Mouse (Mus musculus) CH12.LX (cell line): ENCODE results near the gene Fbrsl1. TPM values are rescaled to one million over a fixed set of nuclear protein-coding genes. Genes with fewer than 3 reads are reported as not detected.

Source experiments
- DNase-seq: peaks from one replicate; pipeline ENCODE4 v3.0.0-alpha.2; 2013; ENCODE audit errors: extremely low read depth
- H3K27ac ChIP-seq: 2 replicates; pipeline ENCODE4 v1.5.1; 2012; ENCODE audit warnings: low read depth, mild to moderate bottlenecking, control low read depth, moderate library complexity; ENCODE audit not compliant: insufficient read depth
- H3K27me3 ChIP-seq: replicated peaks from 2 replicates; pipeline ENCODE3; 2012; ENCODE audit warnings: inconsistent platforms
- H3K36me3 ChIP-seq, 2 experiments: replicated peaks in 1 of 2; 2 replicates each; pipeline versions ENCODE3 to v1.6.1; 2012; ENCODE audit warnings: inconsistent platforms in 1 of 2, low read length in 1 of 2, mild to moderate bottlenecking in 1 of 2, mixed read lengths in 1 of 2, moderate library complexity in 1 of 2; ENCODE audit not compliant: control insufficient read depth in 1 of 2, insufficient read depth in 1 of 2
- H3K4me1 ChIP-seq, 2 experiments: 2 replicates each; pipeline ENCODE4 v1.6.1; 2012; ENCODE audit warnings: inconsistent platforms in 1 of 2, moderate library complexity in 1 of 2; ENCODE audit not compliant: insufficient read depth in 2 of 2, control insufficient read depth in 1 of 2
- H3K4me2 ChIP-seq: 2 replicates; pipeline ENCODE4 v1.6.1; 2012; ENCODE audit warnings: low read depth, mild to moderate bottlenecking, control low read depth; ENCODE audit not compliant: poor library complexity, insufficient read depth, severe bottlenecking
- H3K4me3 ChIP-seq, 3 experiments: fragments of 150-350 bp in 1 of 3; sonication (generic) in 1 of 3; replicated peaks in 1 of 3; 2 replicates each; pipeline versions ENCODE3 to v1.5.1; 2011 to 2012; ENCODE audit warnings: low read depth in 2 of 3, low read length in 2 of 3, mild to moderate bottlenecking in 2 of 3, moderate library complexity in 2 of 3, control low read depth in 1 of 3, improper control_type of control experiment in 1 of 3, inconsistent platforms in 1 of 3, mixed read lengths in 1 of 3; ENCODE audit not compliant: poor library complexity in 1 of 3
- H3K79me2 ChIP-seq: replicated peaks from 2 replicates; pipeline ENCODE4 v1.6.1; 2012; ENCODE audit warnings: mild to moderate bottlenecking, moderate library complexity; ENCODE audit not compliant: control insufficient read depth, poor library complexity, insufficient read depth, severe bottlenecking; ENCODE audit errors: extremely low read depth
- H3K9ac ChIP-seq: 2 replicates; pipeline ENCODE4 v1.6.1; 2012; ENCODE audit warnings: low read depth, mild to moderate bottlenecking, control low read depth, moderate library complexity; ENCODE audit not compliant: insufficient read depth
- H3K9me3 ChIP-seq: replicated peaks from 2 replicates; pipeline ENCODE3; 2012; ENCODE audit warnings: low read length, inconsistent platforms, mixed read lengths
- CHD1 ChIP-seq: IDR thresholded peaks from 2 replicates; pipeline ENCODE4 v1.6.1; 2012; ENCODE audit warnings: low read depth, low read length, improper control_type of control experiment, inconsistent platforms
- CTCF ChIP-seq, 2 experiments: IDR thresholded peaks in 1 of 2; conservative IDR thresholded peaks in 1 of 2; 2 replicates each; pipeline ENCODE4 v1.5.1; 2011 to 2012; ENCODE audit warnings: low read depth in 2 of 2, low read length in 2 of 2, improper control_type of control experiment in 1 of 2, inconsistent platforms in 1 of 2, mild to moderate bottlenecking in 1 of 2, moderate library complexity in 1 of 2
- ELF1 ChIP-seq: IDR thresholded peaks from 2 replicates; pipeline ENCODE4 v1.6.1; 2014; ENCODE audit warnings: low read depth, mild to moderate bottlenecking, inconsistent platforms, low read length, improper control_type of control experiment
- HCFC1 ChIP-seq: IDR thresholded peaks from 2 replicates; pipeline ENCODE4 v1.6.1; 2012; ENCODE audit warnings: low read depth, mild to moderate bottlenecking, inconsistent platforms, low read length, improper control_type of control experiment
- IRF4 ChIP-seq: IDR thresholded peaks from 2 replicates; pipeline ENCODE4 v1.6.1; 2014; ENCODE audit warnings: low read depth, mild to moderate bottlenecking, inconsistent platforms, low read length, improper control_type of control experiment
- KAT2A ChIP-seq: IDR thresholded peaks from 2 replicates; pipeline ENCODE4 v1.6.1; 2012; ENCODE audit warnings: low read length, improper control_type of control experiment, inconsistent platforms; ENCODE audit not compliant: insufficient replicate concordance
- MAZ ChIP-seq: IDR thresholded peaks from 2 replicates; pipeline ENCODE4 v1.6.1; 2012; ENCODE audit warnings: low read depth, mild to moderate bottlenecking, inconsistent platforms, low read length, improper control_type of control experiment, moderate library complexity
- MEF2A ChIP-seq: IDR thresholded peaks from 2 replicates; pipeline ENCODE4 v1.6.1; 2014; ENCODE audit warnings: low read depth, mild to moderate bottlenecking, inconsistent platforms, low read length, improper control_type of control experiment, borderline replicate concordance
- NELFE ChIP-seq: IDR thresholded peaks from 2 replicates; pipeline ENCODE4 v1.6.1; 2011; ENCODE audit warnings: low read depth, low read length, improper control_type of control experiment
- PAX5 ChIP-seq: IDR thresholded peaks from 2 replicates; pipeline ENCODE4 v1.6.1; 2012; ENCODE audit warnings: low read length, inconsistent platforms, mixed read lengths
- RAD21 ChIP-seq: IDR thresholded peaks from 2 replicates; pipeline ENCODE4 v1.6.1; 2011; ENCODE audit warnings: low read depth, mild to moderate bottlenecking, low read length, improper control_type of control experiment, moderate library complexity
- RCOR1 ChIP-seq: conservative IDR thresholded peaks from 2 replicates; pipeline ENCODE4 v1.6.1; 2012; ENCODE audit warnings: low read depth, mild to moderate bottlenecking, inconsistent platforms, low read length, improper control_type of control experiment
- SIN3A ChIP-seq: IDR thresholded peaks from 2 replicates; pipeline ENCODE4 v1.6.1; 2012; ENCODE audit warnings: low read length, improper control_type of control experiment, inconsistent platforms
- SMC3 ChIP-seq: IDR thresholded peaks from 2 replicates; pipeline ENCODE4 v1.6.1; 2011; ENCODE audit warnings: low read depth, low read length, improper control_type of control experiment
- USF1 ChIP-seq: IDR thresholded peaks from 2 replicates; pipeline ENCODE4 v1.6.1; 2014; ENCODE audit warnings: low read depth, mild to moderate bottlenecking, inconsistent platforms, low read length, improper control_type of control experiment
- ZC3H11A ChIP-seq: IDR thresholded peaks from 2 replicates; pipeline ENCODE4 v1.6.1; 2012; ENCODE audit warnings: low read depth, mild to moderate bottlenecking, inconsistent platforms, low read length, improper control_type of control experiment
- ZMIZ1 ChIP-seq: IDR thresholded peaks from 2 replicates; pipeline ENCODE4 v1.6.1; 2012; ENCODE audit warnings: low read depth, mild to moderate bottlenecking, inconsistent platforms, low read length, improper control_type of control experiment
- ZNF384 ChIP-seq: IDR thresholded peaks from 2 replicates; pipeline ENCODE4 v1.6.1; 2012; ENCODE audit warnings: low read depth, low read length, improper control_type of control experiment, inconsistent platforms
- dilution Hi-C: fragments of 300-500 bp; cut with MboI; formaldehyde crosslinking; loops from 2 replicates; pipeline ENCODE4 v1.14.3; 2020; ENCODE audit warnings: low sequenced_read_pairs; ENCODE audit not compliant: extremely low pct_unique_long_range_greater_than_20kb, extremely low pct_ligation_motif_present
- in situ Hi-C: fragments of 300-500 bp; cut with MboI; formaldehyde crosslinking; loops from 3 replicates; pipeline ENCODE4 v1.14.3; 2019; ENCODE audit warnings: low sequenced_read_pairs, low pct_ligation_motif_present, low pct_unique_long_range_greater_than_20kb, mixed read lengths
- polyA plus RNA-seq: library from polyadenylated mRNA; unstranded; fragments of >175 nt; gene quantifications from 2 replicates; pipeline ENCODE4 v1.2.1, GENCODE M21; 2012; ENCODE audit warnings: low read depth; ENCODE audit not compliant: insufficient read length
- total RNA-seq, 2 experiments: library from RNA; depleted of rRNA; stranded (reverse); fragments of 300-350 nt in 1 of 2; fragments of >200 nt in 1 of 2; gene quantifications; 2 replicates each; pipeline ENCODE4 v1.2.3; 2012 to 2014

Fbrsl1 gene
- total and polyA plus RNA-seq, 3 experiments, result 3.0 to 32.0 (median 9.8) TPM

GRCm38 (mm10) chr5:110493785-110494184, 45.5 kb upstream of the Fbrsl1 start:
- dilution Hi-C loops, result no loop called here
- H3K4me1 ChIP-seq, result peaks cover 0 to 9% of the 10 kb centered on the region in 2 experiments; a peak in 1 of 4 replicates
- in situ Hi-C loops, result loop anchor here (5.0 kb wide), 2 partner anchors 136 to 144 kb away; no protein-coding TSS in a partner anchor
- no peak overlapping the region for H3K4me3 ChIP-seq
- H3K4me2 ChIP-seq, result no peak overlapping the region
- DNase-seq, result peak; percentile 67
- no peaks in the 10 kb centered on the region for H3K9me3 ChIP-seq
- H3K36me3 ChIP-seq, result no peaks in the 10 kb centered on the region
- H3K79me2 ChIP-seq, result no peaks in the 10 kb centered on the region
- H3K27me3 ChIP-seq, result peaks cover 3% of the 10 kb centered on the region
- no peak overlapping the region for H3K27ac ChIP-seq
- TF ChIP-seq USF1 (no peak), HCFC1 (0 out of 2 replicates have a peak, but pooled peaks have one; percentile 14), MEF2A (no peak), SMC3 (peak; percentile 97), MAZ (0 out of 2 replicates have a peak, but pooled peaks have one; percentile 31), PAX5 (no peak), IRF4 (peak; percentile 25; the same call in 1 of the 2 replicates), ELF1 (no peak), RAD21 (peak; percentile 99), CTCF (conservative IDR thresholded peaks at IDR 0.05 in 1 of 2, IDR thresholded peaks at IDR 0.05 in 1 of 2; ENCODE audit: low read depth in 2 of 2, low read length in 2 of 2) (peak; percentile 90 to 97), ZC3H11A (peak; percentile 77), ZNF384 (no peak), NELFE (peak; percentile 61; the same call in 1 of the 2 replicates), SIN3A (0 out of 2 replicates have a peak, but pooled peaks have one; percentile 46), ZMIZ1 (no peak)
- H3K9ac ChIP-seq, result no peak overlapping the region

- Histone ChIP-seq H3K4me1 (peaks cover 4 to 24% of the 10 kb centered on the region in 2 experiments), H3K9me3 (no peaks in the 10 kb centered on the region), H3K27ac (no peak overlapping the region), H3K9ac (no peak overlapping the region), H3K27me3 (no peaks in the 10 kb centered on the region), H3K79me2 (no peaks in the 10 kb centered on the region), H3K36me3 (no peaks in the 10 kb centered on the region), H3K4me3 (no peak overlapping the region)
- in situ Hi-C loops (loop anchor here (5.0 kb wide), 2 partner anchors 132 to 148 kb away; no protein-coding TSS in a partner anchor), dilution Hi-C loops (no loop called here)
- DNase-seq, result no peak
- TF ChIP-seq CHD1, result no peak
- TF ChIP-seq SMC3, result no peak
- TF ChIP-seq KAT2A, result no peak
- TF ChIP-seq RCOR1, result no peak
- TF ChIP-seq, all 38 proteins: peak for 0
- no peak overlapping the region for H3K4me2 ChIP-seq
Measured at GRCm38 (mm10) chr5:110489639-110490038, 41.3 kb upstream of the Fbrsl1 start.
